Mouse (Mus musculus) bone marrow macrophage, adult 2 months (primary cell): ENCODE data around the gene Zc3h7b.

Experiments
- CTCF ChIP-seq: IDR thresholded peaks from 2 replicates; pipeline ENCODE4 v1.5.1; 2012; ENCODE audit warnings: low read depth, mild to moderate bottlenecking, low read length, moderate library complexity
- POLR2A ChIP-seq: IDR thresholded peaks from 2 replicates; pipeline ENCODE4 v1.6.1; 2012; ENCODE audit warnings: mild to moderate bottlenecking, low read depth, low read length, borderline replicate concordance

- TF ChIP-seq CTCF, result no peak
- TF ChIP-seq POLR2A, result no peak
Observed at GRCm38 (mm10) chr15:81718336-81719138, 26.3 kb upstream of the Zc3h7b start.
